Mouse (Mus musculus): Measurements from ENCODE around the gene Marcksl1.

DNA sequence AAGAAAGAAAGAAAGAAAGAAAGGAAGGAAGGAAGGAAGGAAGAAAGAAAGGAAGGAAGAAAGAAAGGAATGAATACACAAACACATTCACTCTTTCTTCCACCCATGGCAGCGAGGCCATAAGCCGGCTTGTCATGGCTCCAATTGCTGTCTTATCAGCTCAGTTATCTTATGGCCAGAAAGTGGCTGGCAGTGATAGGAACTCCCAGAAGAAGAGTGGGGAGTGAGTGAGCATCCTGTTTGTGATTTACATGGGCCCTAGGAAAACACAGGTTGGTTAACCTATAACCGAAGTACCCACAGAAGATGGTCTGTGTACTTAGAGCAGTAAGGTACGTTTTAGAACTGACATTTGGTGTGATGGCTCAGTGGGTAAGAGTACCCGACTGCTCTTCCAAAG is 47.8 kb downstream of the Marcksl1 start:
- no peak for TF ChIP-seq POLR2A (IDR thresholded peaks at IDR 0.05; ENCODE audit: borderline replicate concordance, extremely low read depth, low read depth, low read length)
- no peak for TF ChIP-seq CTCF (IDR thresholded peaks at IDR 0.05; ENCODE audit: insufficient read depth, low read length)

All from lung, adult 2 months (tissue).